Mouse (Mus musculus) thymus, adult 2 months (tissue): ENCODE measurements around the gene Dgkh.

Source experiments
- CTCF ChIP-seq: fragments of 200-500 bp; IDR thresholded peaks from 2 replicates; pipeline ENCODE4 v1.5.1; 2012; ENCODE audit warnings: mild to moderate bottlenecking, control low read depth, low read length, moderate library complexity, borderline replicate concordance; ENCODE audit not compliant: control insufficient read depth, poor library complexity, insufficient read depth; ENCODE audit errors: extremely low read depth
- POLR2A ChIP-seq: fragments of 200-500 bp; IDR thresholded peaks from 2 replicates; pipeline ENCODE4 v1.6.1; 2012; ENCODE audit warnings: mild to moderate bottlenecking, low read length, control low read depth, moderate library complexity; ENCODE audit not compliant: control insufficient read depth, poor library complexity, insufficient read depth; ENCODE audit errors: extremely low read depth

DNA sequence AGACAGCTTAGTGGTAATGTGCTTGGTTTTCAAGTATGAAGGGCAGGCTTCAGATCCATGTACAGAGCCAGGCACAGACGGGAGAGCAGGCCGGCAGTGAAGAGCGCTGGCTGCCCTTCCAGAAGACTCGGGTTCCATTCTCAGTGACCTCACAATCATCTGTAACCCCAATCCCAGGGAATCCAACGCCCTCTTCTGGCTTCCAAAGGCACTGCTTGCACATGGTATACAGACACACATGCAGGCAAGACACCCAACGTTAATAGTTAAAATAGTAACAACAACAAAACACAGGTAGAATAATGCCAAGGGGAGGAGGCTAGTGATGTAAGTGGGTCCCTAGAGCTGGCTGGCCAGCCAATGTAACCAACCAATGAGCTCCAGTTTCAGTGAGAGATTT is 29.2 kb downstream of the Dgkh start:
- TF ChIP-seq POLR2A (no peak), CTCF (no peak)
